Comparison of ENCODE assay signal across 7 mouse cellular contexts in genomic region chr11:75462253-75462783, GRCm38 (mm10). TPM values are rescaled to one million over a fixed set of nuclear protein-coding genes. Genes with fewer than 3 reads are reported as not detected.
DNase-seq lines count a peak whose midpoint lies in the region; ATAC-seq and TF ChIP-seq lines count a peak whose summit lies in the region.

No protein-coding gene starts in this region.

- H3K27me3 ChIP-seq in Patski: no peaks in the 10 kb centered on the region
- H3K27me3 ChIP-seq in forebrain, embryonic 16.5 days (replicated peaks; ENCODE audit: control insufficient read depth, insufficient read depth, low read length): 0 out of 2 replicates have a peak, but pooled peaks cover 4% of the 10 kb centered on the region
- no peaks in the 10 kb centered on the region for H3K27me3 ChIP-seq in hindbrain, embryonic 12.5 days
- H3K27me3 ChIP-seq in limb, embryonic 13.5 days: no peaks in the 10 kb centered on the region
- 0 out of 2 replicates have a peak, but pooled peaks cover under 1% of the 10 kb centered on the region for H3K27me3 ChIP-seq in midbrain, embryonic 12.5 days
- no peaks in the 10 kb centered on the region for H3K27me3 ChIP-seq in splenic B cell, adult 2 months (ENCODE audit: control insufficient read depth, insufficient read depth, low read length, poor library complexity, severe bottlenecking)

- H3K36me3 ChIP-seq in forebrain, embryonic 16.5 days (ENCODE audit: control insufficient read depth, insufficient read depth): peaks cover 8% of the 10 kb centered on the region
- peaks cover 17% of the 10 kb centered on the region for H3K36me3 ChIP-seq in hindbrain, embryonic 12.5 days
- H3K36me3 ChIP-seq in limb, embryonic 13.5 days: peaks cover 14% of the 10 kb centered on the region
- H3K36me3 ChIP-seq in midbrain, embryonic 12.5 days: peaks cover 11% of the 10 kb centered on the region
- H3K36me3 ChIP-seq in splenic B cell, adult 2 months (ENCODE audit: control insufficient read depth, insufficient read depth, low read length, poor library complexity, severe bottlenecking): no peaks in the 10 kb centered on the region

- no peak for DNase-seq in Patski (ENCODE audit: low read depth, low spot score)
- peak; percentile 52 to 58 for DNase-seq in cerebellum, adult 18-20 months
- DNase-seq in splenic B cell, adult 2 months (ENCODE audit: low read depth, low spot score): peak; percentile 42

- 7% methylated on average over 15 of the region's 16 CpGs for whole genome bisulfite sequencing in forebrain, embryonic 16.5 days
- 3% methylated on average over 15 of the region's 16 CpGs for WGBS in hindbrain, embryonic 12.5 days
- WGBS in limb, embryonic 13.5 days: 7% methylated on average over 13 of the region's 16 CpGs
- 6% methylated on average over 13 of the region's 16 CpGs for WGBS in midbrain, embryonic 12.5 days

- H3K9ac ChIP-seq in forebrain, embryonic 16.5 days (replicated peaks; ENCODE audit: low read depth, low read length): peak overlapping the region; percentile 62
- peak overlapping the region; percentile 77 for H3K9ac ChIP-seq in hindbrain, embryonic 12.5 days
- peak overlapping the region; percentile 70 for H3K9ac ChIP-seq in limb, embryonic 13.5 days
- peak overlapping the region; percentile 73 for H3K9ac ChIP-seq in midbrain, embryonic 12.5 days (replicated peaks)

- POLR2A ChIA-PET in Patski (lab: Charles Lee): interaction anchor here (0.8 to 2.3 kb wide), 5 partner anchors 9 to 59 kb away, joined by 3 to 7 read pairs (median 5); partner anchors contain the start of gene Rilp

- peaks cover 21% of the 10 kb centered on the region for H3K4me1 ChIP-seq in forebrain, embryonic 16.5 days (replicated peaks; ENCODE audit: control insufficient read depth, insufficient read depth, low read length)
- H3K4me1 ChIP-seq in hindbrain, embryonic 12.5 days: peaks cover 32% of the 10 kb centered on the region
- H3K4me1 ChIP-seq in limb, embryonic 13.5 days: peaks cover 37% of the 10 kb centered on the region
- peaks cover 29% of the 10 kb centered on the region for H3K4me1 ChIP-seq in midbrain, embryonic 12.5 days

- peak overlapping the region; percentile 73 for H3K4me3 ChIP-seq in forebrain, embryonic 16.5 days (replicated peaks; ENCODE audit: low read length)
- H3K4me3 ChIP-seq in hindbrain, embryonic 12.5 days: peak overlapping the region; percentile 78
- H3K4me3 ChIP-seq in limb, embryonic 13.5 days: peak overlapping the region; percentile 73
- H3K4me3 ChIP-seq in midbrain, embryonic 12.5 days: peak overlapping the region; percentile 67

- CTCF ChIA-PET in Patski (lab: Charles Lee): interaction anchor here (1.4 to 1.8 kb wide), 2 partner anchors 49 to 270 kb away, joined by 4 to 6 read pairs; no protein-coding TSS in a partner anchor

- no peak overlapping the region for H3K27ac ChIP-seq in forebrain, embryonic 16.5 days (ENCODE audit: low read length)
- H3K27ac ChIP-seq in hindbrain, embryonic 12.5 days: peak overlapping the region; percentile 57; the same call in 1 of the 2 replicates
- H3K27ac ChIP-seq in limb, embryonic 13.5 days: peak overlapping the region; percentile 63; the same call in 1 of the 2 replicates
- peak overlapping the region; percentile 31; the same call in 1 of the 2 replicates for H3K27ac ChIP-seq in midbrain, embryonic 12.5 days (replicated peaks)

- peak; percentile 33 for ATAC-seq in Patski
- ATAC-seq in forebrain, embryonic 16.5 days: no peak
- no peak for ATAC-seq in hindbrain, embryonic 12.5 days (ENCODE audit: low FRiP score)
- ATAC-seq in limb, embryonic 13.5 days (ENCODE audit: low FRiP score, low read depth): no peak
- no peak for ATAC-seq in midbrain, embryonic 12.5 days (ENCODE audit: low FRiP score, low read depth)

- peak overlapping the region; percentile 78 for H3K4me2 ChIP-seq in forebrain, embryonic 16.5 days (ENCODE audit: low read length)
- H3K4me2 ChIP-seq in hindbrain, embryonic 12.5 days (replicated peaks): peak overlapping the region; percentile 98
- H3K4me2 ChIP-seq in limb, embryonic 13.5 days (replicated peaks): peak overlapping the region; percentile 97
- H3K4me2 ChIP-seq in midbrain, embryonic 12.5 days (replicated peaks): peak overlapping the region; percentile 80

- TF ChIP-seq CTCF in Patski (IDR thresholded peaks at IDR 0.05): no peak

- peaks cover 4% of the 10 kb centered on the region for H3K9me3 ChIP-seq in forebrain, embryonic 16.5 days (ENCODE audit: control insufficient read depth, low read length)
- no peaks in the 10 kb centered on the region for H3K9me3 ChIP-seq in hindbrain, embryonic 12.5 days (replicated peaks)
- H3K9me3 ChIP-seq in limb, embryonic 13.5 days: peaks cover 4% of the 10 kb centered on the region; the same call in 1 of the 2 replicates
- H3K9me3 ChIP-seq in midbrain, embryonic 12.5 days: no peaks in the 10 kb centered on the region

- in situ Hi-C loops in Patski (cut with MboI; ENCODE audit: low pct_unique_long_range_greater_than_20kb): loop anchor here (5.0 to 10.0 kb wide), 3 partner anchors 60 to 478 kb away; partner anchors contain the start of gene Ovca2

RNA-seq across cellular contexts. Expression of gene Tlcd2, which starts 0.8 kb away (rescaled TPM):
- polyA plus RNA-seq in Patski (2021): 0.85 TPM
- 1.4 and 1.6 TPM in 2 replicates for polyA plus RNA-seq in forebrain, embryonic 16.5 days (2015; fragmentation: Nextera tagmentation; extraction: Ambion mirVana)
- polyA plus RNA-seq in hindbrain, embryonic 12.5 days (2016; fragmentation: Nextera tagmentation; extraction: Ambion mirVana): 11.6 and 13.0 TPM in 2 replicates
- polyA plus RNA-seq in limb, embryonic 13.5 days (2015; fragmentation: Nextera tagmentation; extraction: Ambion mirVana): 26.4 and 26.9 TPM in 2 replicates
- polyA plus RNA-seq in midbrain, embryonic 12.5 days (2016; fragmentation: Nextera tagmentation; extraction: Ambion mirVana): 5.9 and 9.1 TPM in 2 replicates

RNA-seq across cellular contexts. Expression of gene Wdr81, which starts 7.8 kb away (rescaled TPM):
- 28.9 TPM for polyA plus RNA-seq in Patski (2021)
- polyA plus RNA-seq in forebrain, embryonic 16.5 days (2015; fragmentation: Nextera tagmentation; extraction: Ambion mirVana): 9.2 and 10.0 TPM in 2 replicates
- 9.3 and 9.6 TPM in 2 replicates for polyA plus RNA-seq in hindbrain, embryonic 12.5 days (2016; fragmentation: Nextera tagmentation; extraction: Ambion mirVana)
- polyA plus RNA-seq in limb, embryonic 13.5 days (2015; fragmentation: Nextera tagmentation; extraction: Ambion mirVana): 5.8 and 5.9 TPM in 2 replicates
- polyA plus RNA-seq in midbrain, embryonic 12.5 days (2016; fragmentation: Nextera tagmentation; extraction: Ambion mirVana): 8.6 and 9.4 TPM in 2 replicates

RNA-seq across cellular contexts. Expression of gene Serpinf2, which starts 22.9 kb away (rescaled TPM):
- polyA plus RNA-seq in Patski (2021): 0.04 TPM
- not detected in 2 replicates for polyA plus RNA-seq in forebrain, embryonic 16.5 days (2015; fragmentation: Nextera tagmentation; extraction: Ambion mirVana)
- polyA plus RNA-seq in hindbrain, embryonic 12.5 days (2016; fragmentation: Nextera tagmentation; extraction: Ambion mirVana): not detected in 2 replicates
- polyA plus RNA-seq in limb, embryonic 13.5 days (2015; fragmentation: Nextera tagmentation; extraction: Ambion mirVana): 0.14 and 1.3 TPM in 2 replicates
- polyA plus RNA-seq in midbrain, embryonic 12.5 days (2016; fragmentation: Nextera tagmentation; extraction: Ambion mirVana): 0.16 TPM in 1 of 2 replicates, not detected in the other

RNA-seq across cellular contexts. Expression of gene Prpf8, which starts 24.3 kb away (rescaled TPM):
- polyA plus RNA-seq in Patski (2021): 132 TPM
- polyA plus RNA-seq in forebrain, embryonic 16.5 days (2015; fragmentation: Nextera tagmentation; extraction: Ambion mirVana): 54.8 and 58.5 TPM in 2 replicates
- 68.9 and 74.2 TPM in 2 replicates for polyA plus RNA-seq in hindbrain, embryonic 12.5 days (2016; fragmentation: Nextera tagmentation; extraction: Ambion mirVana)
- polyA plus RNA-seq in limb, embryonic 13.5 days (2015; fragmentation: Nextera tagmentation; extraction: Ambion mirVana): 60.8 and 63.0 TPM in 2 replicates
- 78.5 and 81.6 TPM in 2 replicates for polyA plus RNA-seq in midbrain, embryonic 12.5 days (2016; fragmentation: Nextera tagmentation; extraction: Ambion mirVana)

RNA-seq across cellular contexts. Expression of gene Serpinf1, which starts 39.8 kb away (rescaled TPM):
- polyA plus RNA-seq in Patski (2021): 2.5 TPM
- polyA plus RNA-seq in forebrain, embryonic 16.5 days (2015; fragmentation: Nextera tagmentation; extraction: Ambion mirVana): 24.3 and 44.3 TPM in 2 replicates
- 111 and 121 TPM in 2 replicates for polyA plus RNA-seq in hindbrain, embryonic 12.5 days (2016; fragmentation: Nextera tagmentation; extraction: Ambion mirVana)
- polyA plus RNA-seq in limb, embryonic 13.5 days (2015; fragmentation: Nextera tagmentation; extraction: Ambion mirVana): 227 and 235 TPM in 2 replicates
- polyA plus RNA-seq in midbrain, embryonic 12.5 days (2016; fragmentation: Nextera tagmentation; extraction: Ambion mirVana): 45.8 and 73.3 TPM in 2 replicates
